Mouse (Mus musculus): ENCODE results near the gene Slit3. TPM values are rescaled to one million over a fixed set of nuclear protein-coding genes. Genes with fewer than 3 reads are reported as not detected.

Gene Slit3
- total and polyA plus RNA-seq, 3 experiments = 0.55 to 4.8 (median 2.8) TPM

DNA sequence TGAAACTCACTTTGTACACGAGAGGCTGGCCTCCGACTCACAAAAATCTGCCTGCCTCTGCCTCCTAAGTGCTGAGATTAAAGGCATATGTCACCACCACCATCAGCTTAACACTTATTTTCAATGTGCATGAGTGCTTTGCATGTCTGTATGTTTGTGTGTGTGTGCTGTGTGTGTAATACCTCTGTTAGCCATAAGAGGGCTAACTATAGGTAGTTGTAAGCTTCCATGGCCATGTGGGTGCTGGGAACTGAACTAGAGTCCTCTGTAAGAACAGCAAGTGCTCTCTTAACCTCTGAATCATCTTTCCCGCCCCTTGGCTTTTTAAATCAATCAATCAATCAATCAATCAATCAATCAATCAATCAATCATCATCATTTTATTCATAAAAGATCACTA lies 251.4 kb downstream of the Slit3 start:
- no peak overlapping the region for H3K9ac ChIP-seq (ENCODE audit: insufficient read depth, low read depth)
- peaks cover 0 to 13% of the 10 kb centered on the region in 2 experiments; a peak in 2 of 4 replicates for H3K4me1 ChIP-seq (ENCODE audit: control insufficient read depth in 1 of 2, insufficient read depth in 2 of 2)
- no peaks in the 10 kb centered on the region for H3K79me2 ChIP-seq (replicated peaks; ENCODE audit: control insufficient read depth, extremely low read depth, insufficient read depth, poor library complexity, severe bottlenecking)
- no peaks in the 10 kb centered on the region for H3K36me3 ChIP-seq (replicated peaks in 1 of 2; ENCODE audit: control insufficient read depth in 1 of 2, insufficient read depth in 1 of 2, low read length in 1 of 2)
- H3K4me3 ChIP-seq (replicated peaks in 1 of 3; ENCODE audit: low read depth in 2 of 3, low read length in 2 of 3, poor library complexity in 1 of 3) = no peak overlapping the region
- H3K4me2 ChIP-seq (ENCODE audit: insufficient read depth, low read depth, poor library complexity, severe bottlenecking) = no peak overlapping the region
- in situ Hi-C loops (cut with MboI; ENCODE audit: low pct_ligation_motif_present, low pct_unique_long_range_greater_than_20kb, low sequenced_read_pairs) (no loop called here), dilution Hi-C loops (cut with MboI; ENCODE audit: extremely low pct_ligation_motif_present, extremely low pct_unique_long_range_greater_than_20kb, low sequenced_read_pairs) (no loop called here)
- TF ChIP-seq MAFK (IDR thresholded peaks at IDR 0.05; ENCODE audit: insufficient replicate concordance, low read length) (no peak), GABPA (IDR thresholded peaks at IDR 0.05; ENCODE audit: insufficient replicate concordance, low read depth, low read length) (no peak), CTCF (conservative IDR thresholded peaks at IDR 0.05 in 1 of 2, IDR thresholded peaks at IDR 0.05 in 1 of 2; ENCODE audit: low read depth in 2 of 2, low read length in 2 of 2) (no peak), HCFC1 (IDR thresholded peaks at IDR 0.05; ENCODE audit: low read depth, low read length) (no peak), CHD1 (IDR thresholded peaks at IDR 0.05; ENCODE audit: low read depth, low read length) (no peak), NELFE (IDR thresholded peaks at IDR 0.05; ENCODE audit: low read depth, low read length) (no peak), ZMIZ1 (IDR thresholded peaks at IDR 0.05; ENCODE audit: low read depth, low read length) (no peak), MEF2A (IDR thresholded peaks at IDR 0.05; ENCODE audit: borderline replicate concordance, low read depth, low read length) (no peak), JUND (conservative IDR thresholded peaks at IDR 0.05; ENCODE audit: low read depth, low read length) (no peak), KAT2A (IDR thresholded peaks at IDR 0.05; ENCODE audit: insufficient replicate concordance, low read length) (no peak), ELF1 (IDR thresholded peaks at IDR 0.05; ENCODE audit: low read depth, low read length) (no peak), E2F4 (IDR thresholded peaks at IDR 0.05; ENCODE audit: insufficient replicate concordance, low read depth, low read length) (no peak), JUN (IDR thresholded peaks at IDR 0.05; ENCODE audit: insufficient read depth, low read depth, low read length) (no peak), UBTF (IDR thresholded peaks at IDR 0.05; ENCODE audit: low read depth, low read length) (no peak), SMC3 (IDR thresholded peaks at IDR 0.05; ENCODE audit: low read depth, low read length) (no peak), USF2 (conservative IDR thresholded peaks at IDR 0.05; ENCODE audit: low read depth, low read length) (no peak), NRF1 (IDR thresholded peaks at IDR 0.05; ENCODE audit: low read depth, low read length) (no peak), ZNF384 (IDR thresholded peaks at IDR 0.05; ENCODE audit: low read depth, low read length) (no peak), BHLHE40 (IDR thresholded peaks at IDR 0.05; ENCODE audit: low read depth, low read length) (no peak), MXI1 (IDR thresholded peaks at IDR 0.05; ENCODE audit: low read depth, low read length) (no peak)
- H3K27me3 ChIP-seq (replicated peaks) = no peaks in the 10 kb centered on the region
- peaks cover 8% of the 10 kb centered on the region for H3K9me3 ChIP-seq (replicated peaks; ENCODE audit: low read length)
- H3K27ac ChIP-seq (ENCODE audit: insufficient read depth, low read depth) = no peak overlapping the region
- no peak for DNase-seq (ENCODE audit: extremely low read depth)

DNA sequence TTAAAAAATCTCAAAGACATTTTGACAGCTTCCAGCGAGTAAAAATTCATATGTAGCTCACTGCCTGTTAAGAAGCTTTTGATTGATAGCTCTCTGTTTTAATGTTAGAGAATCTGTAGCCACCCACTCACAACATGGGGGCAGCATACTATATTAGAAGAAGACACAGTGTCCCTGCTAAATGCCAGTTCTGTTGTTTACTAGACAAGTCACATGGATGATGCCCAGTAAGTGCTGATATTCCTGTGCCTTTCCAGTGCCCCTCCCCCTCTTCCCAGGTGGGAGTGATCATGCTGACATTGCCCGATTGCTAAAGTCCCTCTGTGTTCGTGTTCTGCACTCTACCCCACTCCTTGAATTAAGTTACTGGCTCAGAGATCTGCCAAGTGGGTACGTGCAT lies 254.0 kb downstream of the Slit3 start:
- H3K36me3 ChIP-seq (replicated peaks in 1 of 2; ENCODE audit: control insufficient read depth in 1 of 2, insufficient read depth in 1 of 2, low read length in 1 of 2) = no peaks in the 10 kb centered on the region
- dilution Hi-C loops (cut with MboI; ENCODE audit: extremely low pct_ligation_motif_present, extremely low pct_unique_long_range_greater_than_20kb, low sequenced_read_pairs) (no loop called here), in situ Hi-C loops (cut with MboI; ENCODE audit: low pct_ligation_motif_present, low pct_unique_long_range_greater_than_20kb, low sequenced_read_pairs) (no loop called here)
- no peak for TF ChIP-seq USF2 (conservative IDR thresholded peaks at IDR 0.05; ENCODE audit: low read depth, low read length)
- TF ChIP-seq MXI1 (IDR thresholded peaks at IDR 0.05; ENCODE audit: low read depth, low read length) = no peak
- TF ChIP-seq SIN3A (IDR thresholded peaks at IDR 0.05; ENCODE audit: low read length) = no peak
- TF ChIP-seq E2F4 (IDR thresholded peaks at IDR 0.05; ENCODE audit: insufficient replicate concordance, low read depth, low read length) = no peak
- TF ChIP-seq TCF12 (IDR thresholded peaks at IDR 0.05; ENCODE audit: low read depth, low read length) = no peak
- no peak for TF ChIP-seq SMC3 (IDR thresholded peaks at IDR 0.05; ENCODE audit: low read depth, low read length)
- no peak for TF ChIP-seq USF1 (IDR thresholded peaks at IDR 0.05; ENCODE audit: low read depth, low read length)
- no peak for TF ChIP-seq CHD2 (IDR thresholded peaks at IDR 0.05; ENCODE audit: low read length)
- no peak for TF ChIP-seq RCOR1 (conservative IDR thresholded peaks at IDR 0.05; ENCODE audit: low read depth, low read length)
- no peak overlapping the region for H3K4me2 ChIP-seq (ENCODE audit: insufficient read depth, low read depth, poor library complexity, severe bottlenecking)
- H3K4me3 ChIP-seq (replicated peaks in 1 of 3; ENCODE audit: low read depth in 2 of 3, low read length in 2 of 3, poor library complexity in 1 of 3) = no peak overlapping the region
- H3K27me3 ChIP-seq (replicated peaks) = no peaks in the 10 kb centered on the region
- H3K4me1 ChIP-seq (ENCODE audit: control insufficient read depth in 1 of 2, insufficient read depth in 2 of 2) = peaks cover 3 to 16% of the 10 kb centered on the region in 2 experiments; a peak in 3 of 4 replicates
- DNase-seq (ENCODE audit: extremely low read depth) = no peak
- no peaks in the 10 kb centered on the region for H3K79me2 ChIP-seq (replicated peaks; ENCODE audit: control insufficient read depth, extremely low read depth, insufficient read depth, poor library complexity, severe bottlenecking)
- H3K27ac ChIP-seq (ENCODE audit: insufficient read depth, low read depth) = no peak overlapping the region
- H3K9ac ChIP-seq (ENCODE audit: insufficient read depth, low read depth) = no peak overlapping the region
- H3K9me3 ChIP-seq (replicated peaks; ENCODE audit: low read length) = peaks cover 8% of the 10 kb centered on the region
